Mouse (Mus musculus): ENCODE data around the gene Ddx19b.

- TF ChIP-seq ZNF384 (IDR thresholded peaks at IDR 0.05; ENCODE audit: low read depth, low read length) (no peak), MAFK (IDR thresholded peaks at IDR 0.05; ENCODE audit: insufficient read depth, low read depth, low read length) (no peak), HCFC1 (IDR thresholded peaks at IDR 0.05; ENCODE audit: borderline replicate concordance, insufficient read depth, low read length) (no peak), ZC3H11A (IDR thresholded peaks at IDR 0.05; ENCODE audit: borderline replicate concordance, low read depth, low read length) (no peak), CHD2 (IDR thresholded peaks at IDR 0.05; ENCODE audit: low read depth, low read length) (no peak)
Measured at GRCm38 (mm10) chr8:111061688-111062071, 30.1 kb upstream of the Ddx19b start.
